Mouse (Mus musculus): Measurements from ENCODE around the gene Cwc25. TPM values are rescaled to one million over a fixed set of nuclear protein-coding genes. Genes with fewer than 3 reads are reported as not detected.
A peak's percentile ranks its signal among the peaks of the same experiment; 100 is the strongest.

The Cwc25 gene
- polyA plus RNA-seq, 1 experiment from 2014 or later = 15.1 TPM

DNA sequence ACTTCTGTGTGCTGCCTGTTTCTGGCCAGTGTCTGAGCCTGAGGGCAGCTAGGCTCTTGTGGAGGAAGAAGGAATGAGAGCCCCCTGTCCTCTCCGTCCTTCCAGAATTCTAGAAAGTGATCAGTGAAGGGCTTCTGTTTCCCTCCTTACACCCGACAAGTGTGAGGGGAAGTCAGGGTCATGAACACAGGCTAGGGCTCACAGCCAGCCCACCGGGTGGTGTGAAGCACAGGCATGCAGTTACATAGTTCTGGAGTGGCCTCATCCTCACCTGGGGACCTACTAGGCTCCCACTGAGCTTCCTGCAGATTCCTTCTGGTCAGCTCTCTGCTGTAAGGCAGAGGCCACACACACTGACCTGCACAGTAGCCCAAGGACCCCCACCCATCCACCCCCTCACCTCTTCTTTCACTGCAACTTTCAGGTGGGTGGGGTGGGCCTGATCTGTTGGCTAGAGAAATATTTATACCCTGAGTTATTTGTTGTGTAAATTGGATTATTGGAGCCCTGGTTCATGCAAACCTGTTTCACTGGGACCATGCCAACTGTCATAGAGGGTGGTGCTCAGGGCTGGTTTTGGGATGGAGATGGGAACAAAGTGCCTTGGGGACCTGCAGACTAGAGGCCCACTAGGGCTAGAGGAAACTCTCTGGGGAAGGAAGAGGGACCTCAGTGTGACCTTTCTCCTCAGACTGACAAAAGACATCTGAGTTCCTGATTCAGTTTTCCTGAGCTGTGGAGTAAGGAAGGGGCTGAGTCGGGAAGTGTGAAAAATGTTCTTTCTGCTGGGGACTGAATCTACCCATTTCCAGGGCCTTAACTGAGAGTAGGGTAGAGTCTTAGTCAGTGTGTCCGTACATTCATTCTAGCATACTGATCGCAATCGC lies 43.1 kb upstream of the Cwc25 start:
- Histone ChIP-seq H3K4me2 (replicated peaks; ENCODE audit: low read depth, low read length) (peak overlapping the region; percentile 23; the same call in 1 of the 2 replicates), H3K27ac (ENCODE audit: low read length) (peak overlapping the region; percentile 82), H3K4me3 (ENCODE audit: low read length) (no peak overlapping the region), H3K9me3 (ENCODE audit: low read length) (no peaks in the 10 kb centered on the region), H3K36me3 (ENCODE audit: insufficient read depth, low read length) (0 out of 2 replicates have a peak, but pooled peaks cover 18% of the 10 kb centered on the region), H3K4me1 (ENCODE audit: insufficient read depth, low read length) (peaks cover 100% of the 10 kb centered on the region), H3K27me3 (ENCODE audit: insufficient read depth, low read length) (no peaks in the 10 kb centered on the region), H3K9ac (replicated peaks; ENCODE audit: low read length) (peak overlapping the region; percentile 46; the same call in 1 of the 2 replicates)
- no peak for ATAC-seq (ENCODE audit: low FRiP score, low TSS enrichment)
- 63% methylated on average over 7 of the region's 7 CpGs for WGBS

DNA sequence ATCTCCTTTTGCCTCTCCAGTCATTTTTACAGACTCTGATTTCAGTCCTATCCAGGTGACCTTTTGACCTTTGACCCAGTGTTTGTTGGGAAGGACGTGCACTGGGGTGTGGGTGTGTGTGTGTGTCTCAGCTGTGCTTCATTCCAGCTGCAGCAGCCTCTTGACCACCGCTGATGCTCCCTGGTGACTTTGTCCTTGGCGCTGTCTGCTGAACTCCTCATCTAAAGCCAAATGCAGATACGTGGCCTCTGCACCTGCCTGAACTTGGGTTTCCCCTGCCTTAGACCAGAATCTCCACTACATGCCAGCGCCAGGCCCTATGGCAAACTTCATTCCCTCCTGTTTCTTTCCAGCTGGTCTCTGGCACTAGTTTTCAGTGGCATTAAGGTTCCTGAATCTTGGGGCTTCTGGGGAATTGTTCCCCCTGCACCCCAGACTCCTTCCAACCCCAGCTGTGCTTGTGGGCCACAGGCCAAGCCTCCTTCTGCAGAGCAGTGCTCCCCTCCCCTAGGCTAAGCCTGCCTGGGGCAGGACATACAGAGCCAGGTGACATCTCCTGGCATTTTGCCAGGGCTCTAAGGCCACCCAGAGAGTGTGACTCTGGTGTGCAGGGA lies 42.4 kb upstream of the Cwc25 start:
- Histone ChIP-seq H3K4me1 (ENCODE audit: insufficient read depth, low read length) (peaks cover 100% of the 10 kb centered on the region), H3K4me2 (replicated peaks; ENCODE audit: low read depth, low read length) (peak overlapping the region; percentile 23; the same call in 1 of the 2 replicates), H3K27me3 (ENCODE audit: insufficient read depth, low read length) (no peaks in the 10 kb centered on the region), H3K4me3 (ENCODE audit: low read length) (no peak overlapping the region), H3K9ac (replicated peaks; ENCODE audit: low read length) (peak overlapping the region; percentile 46; the same call in 1 of the 2 replicates), H3K27ac (ENCODE audit: low read length) (peak overlapping the region; percentile 82), H3K9me3 (ENCODE audit: low read length) (no peaks in the 10 kb centered on the region), H3K36me3 (ENCODE audit: insufficient read depth, low read length) (0 out of 2 replicates have a peak, but pooled peaks cover 18% of the 10 kb centered on the region)
- WGBS = 44% methylated on average over 5 of the region's 5 CpGs
- ATAC-seq (ENCODE audit: low FRiP score, low TSS enrichment) = 0 out of 2 replicates have a peak, but pooled peaks have one; percentile 16

DNA sequence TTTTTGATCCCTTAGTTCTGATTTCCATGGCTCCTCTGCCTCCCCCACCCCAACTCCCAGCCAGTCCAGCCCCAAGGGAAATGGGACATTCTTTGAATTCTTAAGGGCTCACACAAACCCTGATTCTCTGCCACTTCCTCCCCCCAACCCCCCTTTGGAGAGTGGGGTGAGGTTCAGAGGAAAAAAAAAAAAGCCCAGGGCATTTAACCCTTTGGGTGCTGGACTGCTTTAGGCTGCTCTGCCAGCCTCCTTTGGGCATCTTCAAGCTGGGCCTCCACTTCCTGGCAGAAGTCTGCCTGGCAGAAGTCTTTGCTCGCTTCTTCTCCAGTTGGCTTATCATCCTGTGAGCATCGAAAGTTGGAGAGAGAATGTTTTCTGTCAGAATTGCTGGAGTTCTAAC lies 41.7 kb upstream of the Cwc25 start:
- ATAC-seq (ENCODE audit: low FRiP score, low TSS enrichment) = no peak
- Histone ChIP-seq H3K36me3 (ENCODE audit: insufficient read depth, low read length) (0 out of 2 replicates have a peak, but pooled peaks cover 18% of the 10 kb centered on the region), H3K27me3 (ENCODE audit: insufficient read depth, low read length) (no peaks in the 10 kb centered on the region), H3K27ac (ENCODE audit: low read length) (peak overlapping the region; percentile 82), H3K4me3 (ENCODE audit: low read length) (no peak overlapping the region), H3K4me2 (replicated peaks; ENCODE audit: low read depth, low read length) (peak overlapping the region; percentile 8), H3K9ac (replicated peaks; ENCODE audit: low read length) (no peak overlapping the region), H3K9me3 (ENCODE audit: low read length) (no peaks in the 10 kb centered on the region), H3K4me1 (ENCODE audit: insufficient read depth, low read length) (peaks cover 100% of the 10 kb centered on the region)
- WGBS = 57% methylated on average over 2 of the region's 2 CpGs

- H3K4me1 ChIP-seq (ENCODE audit: insufficient read depth, low read length) = peaks cover 99% of the 10 kb centered on the region
- H3K27me3 ChIP-seq (ENCODE audit: insufficient read depth, low read length) = no peaks in the 10 kb centered on the region
- peak overlapping the region; percentile 8; the same call in 1 of the 2 replicates for H3K4me2 ChIP-seq (replicated peaks; ENCODE audit: low read depth, low read length)
- WGBS = 40% methylated on average over 6 of the region's 6 CpGs
- H3K9ac ChIP-seq (replicated peaks; ENCODE audit: low read length) = no peak overlapping the region
- H3K4me3 ChIP-seq (ENCODE audit: low read length) = no peak overlapping the region
- H3K36me3 ChIP-seq (ENCODE audit: insufficient read depth, low read length) = 0 out of 2 replicates have a peak, but pooled peaks cover 18% of the 10 kb centered on the region
- no peaks in the 10 kb centered on the region for H3K9me3 ChIP-seq (ENCODE audit: low read length)
- ATAC-seq (ENCODE audit: low FRiP score, low TSS enrichment) = no peak
- peak overlapping the region; percentile 82 for H3K27ac ChIP-seq (ENCODE audit: low read length)
These were observed 41.3 kb upstream of the Cwc25 start for GRCm38 (mm10) chr11:97807626-97808025.

DNA sequence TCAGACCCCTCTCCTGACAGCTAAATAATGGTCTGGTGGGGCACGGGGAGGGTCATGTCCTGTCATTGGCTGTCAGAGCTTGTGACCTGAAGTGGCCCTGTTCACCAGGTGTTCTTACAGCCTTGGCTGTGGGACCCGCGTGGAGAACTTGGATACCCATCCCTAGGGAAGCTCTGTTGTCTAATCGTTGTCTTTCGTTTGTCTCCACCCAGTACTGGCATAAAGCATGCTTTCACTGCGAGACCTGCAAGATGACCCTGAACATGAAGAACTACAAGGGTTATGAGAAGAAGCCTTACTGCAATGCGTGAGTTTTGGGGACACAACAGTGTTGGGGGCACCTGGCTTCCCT lies 40.2 kb upstream of the Cwc25 start:
- H3K4me3 ChIP-seq (ENCODE audit: low read length) = no peak overlapping the region
- 56% methylated on average over 7 of the region's 7 CpGs for WGBS
- 0 out of 2 replicates have a peak, but pooled peaks cover 18% of the 10 kb centered on the region for H3K36me3 ChIP-seq (ENCODE audit: insufficient read depth, low read length)
- peak overlapping the region; percentile 69; the same call in 1 of the 2 replicates for H3K27ac ChIP-seq (ENCODE audit: low read length)
- no peaks in the 10 kb centered on the region for H3K27me3 ChIP-seq (ENCODE audit: insufficient read depth, low read length)
- H3K9me3 ChIP-seq (ENCODE audit: low read length) = no peaks in the 10 kb centered on the region
- H3K4me1 ChIP-seq (ENCODE audit: insufficient read depth, low read length) = peaks cover 99% of the 10 kb centered on the region
- H3K4me2 ChIP-seq (replicated peaks; ENCODE audit: low read depth, low read length) = peak overlapping the region; percentile 38; the same call in 1 of the 2 replicates
- no peak for ATAC-seq (ENCODE audit: low FRiP score, low TSS enrichment)
- no peak overlapping the region for H3K9ac ChIP-seq (replicated peaks; ENCODE audit: low read length)

GRCm38 (mm10) chr11:97805662-97806612 lies 39.6 kb upstream of the Cwc25 start:
- H3K9me3 ChIP-seq (ENCODE audit: low read length) = no peaks in the 10 kb centered on the region
- H3K36me3 ChIP-seq (ENCODE audit: insufficient read depth, low read length) = 0 out of 2 replicates have a peak, but pooled peaks cover 18% of the 10 kb centered on the region
- peak overlapping the region; percentile 50 for H3K9ac ChIP-seq (replicated peaks; ENCODE audit: low read length)
- peak overlapping the region; percentile 15 for H3K4me3 ChIP-seq (ENCODE audit: low read length)
- H3K27me3 ChIP-seq (ENCODE audit: insufficient read depth, low read length) = no peaks in the 10 kb centered on the region
- peak overlapping the region; percentile 69 for H3K27ac ChIP-seq (ENCODE audit: low read length)
- peaks cover 99% of the 10 kb centered on the region for H3K4me1 ChIP-seq (ENCODE audit: insufficient read depth, low read length)
- WGBS = 32% methylated on average over 15 of the region's 15 CpGs
- ATAC-seq (ENCODE audit: low FRiP score, low TSS enrichment) = 0 out of 2 replicates have a peak, but pooled peaks have one; percentile 9
- peak overlapping the region; percentile 38 for H3K4me2 ChIP-seq (replicated peaks; ENCODE audit: low read depth, low read length)

DNA sequence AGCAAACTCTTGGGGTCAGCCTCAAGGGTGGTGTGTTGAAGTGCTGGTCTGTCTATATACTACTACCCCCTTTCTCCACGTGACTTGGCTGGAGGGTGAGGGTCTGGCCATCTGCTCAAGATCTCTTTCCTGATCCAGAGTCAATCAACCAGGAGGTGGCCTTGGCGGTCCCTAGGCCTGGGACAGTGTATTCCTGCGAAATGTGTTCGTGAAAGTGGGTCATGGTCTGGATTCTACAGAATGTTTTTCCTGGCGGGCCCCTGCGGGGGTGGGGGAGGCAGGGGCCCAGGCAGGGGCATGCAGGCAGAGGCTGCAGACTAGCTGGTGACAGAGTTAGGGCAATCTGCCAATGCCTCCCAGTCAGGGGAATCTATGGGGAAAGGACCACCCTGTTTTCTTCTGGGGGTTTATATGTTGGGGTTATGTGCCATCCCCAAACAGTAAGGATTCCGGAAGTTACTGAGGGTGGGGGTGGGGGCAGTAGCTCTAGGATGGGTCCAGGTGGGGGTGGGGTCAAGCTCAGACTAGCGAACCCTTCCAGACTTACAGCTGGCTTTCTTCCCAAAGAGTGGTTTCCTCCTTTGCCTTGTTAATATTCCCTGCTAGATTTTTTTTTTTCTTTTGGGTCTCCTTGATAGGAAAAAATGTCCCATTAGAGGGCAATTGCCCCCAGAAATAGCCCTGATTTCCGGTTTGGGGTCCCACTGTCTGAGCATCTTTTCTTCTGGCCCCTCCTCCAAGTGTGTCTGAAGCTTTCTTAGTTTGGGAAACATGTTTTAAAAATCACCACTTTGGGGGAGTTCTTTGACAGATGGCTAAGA lies 38.7 kb upstream of the Cwc25 start:
- WGBS = 10% methylated on average over 9 of the region's 9 CpGs
- H3K27ac ChIP-seq (ENCODE audit: low read length) = peak overlapping the region; percentile 69
- H3K4me1 ChIP-seq (ENCODE audit: insufficient read depth, low read length) = peaks cover 90% of the 10 kb centered on the region
- H3K36me3 ChIP-seq (ENCODE audit: insufficient read depth, low read length) = 0 out of 2 replicates have a peak, but pooled peaks cover 18% of the 10 kb centered on the region
- H3K9me3 ChIP-seq (ENCODE audit: low read length) = no peaks in the 10 kb centered on the region
- H3K4me2 ChIP-seq (replicated peaks; ENCODE audit: low read depth, low read length) = peak overlapping the region; percentile 38
- H3K4me3 ChIP-seq (ENCODE audit: low read length) = peak overlapping the region; percentile 18
- H3K27me3 ChIP-seq (ENCODE audit: insufficient read depth, low read length) = no peaks in the 10 kb centered on the region
- 0 out of 2 replicates have a peak, but pooled peaks have one; percentile 3 for ATAC-seq (ENCODE audit: low FRiP score, low TSS enrichment)
- H3K9ac ChIP-seq (replicated peaks; ENCODE audit: low read length) = peak overlapping the region; percentile 50; the same call in 1 of the 2 replicates

GRCm38 (mm10) chr11:97803847-97804246 lies 37.5 kb upstream of the Cwc25 start:
- peaks cover 78% of the 10 kb centered on the region for H3K4me1 ChIP-seq (ENCODE audit: insufficient read depth, low read length)
- 63% methylated on average over 5 of the region's 5 CpGs for WGBS
- peak overlapping the region; percentile 69; the same call in 1 of the 2 replicates for H3K27ac ChIP-seq (ENCODE audit: low read length)
- H3K4me3 ChIP-seq (ENCODE audit: low read length) = no peak overlapping the region
- 0 out of 2 replicates have a peak, but pooled peaks cover 12% of the 10 kb centered on the region for H3K36me3 ChIP-seq (ENCODE audit: insufficient read depth, low read length)
- 0 out of 2 replicates have a peak overlapping the region, but pooled peaks have one; percentile 26 for H3K9ac ChIP-seq (replicated peaks; ENCODE audit: low read length)
- ATAC-seq (ENCODE audit: low FRiP score, low TSS enrichment) = no peak
- H3K27me3 ChIP-seq (ENCODE audit: insufficient read depth, low read length) = no peaks in the 10 kb centered on the region
- H3K9me3 ChIP-seq (ENCODE audit: low read length) = no peaks in the 10 kb centered on the region
- no peak overlapping the region; the same call in 1 of the 2 replicates for H3K4me2 ChIP-seq (replicated peaks; ENCODE audit: low read depth, low read length)

Data from kidney, embryonic 16.5 days (tissue).